Mouse (Mus musculus): ENCODE data around the gene Tekt1.

GRCm38 (mm10) chr11:72393669-72394068, 31.4 kb upstream of the Tekt1 start:
- no peak for TF ChIP-seq NRF1 (IDR thresholded peaks at IDR 0.05; ENCODE audit: low read depth, low read length)
- TF ChIP-seq POLR2A (IDR thresholded peaks at IDR 0.05; ENCODE audit: low read depth, low read length) = no peak
- no peak for TF ChIP-seq USF1 (IDR thresholded peaks at IDR 0.05; ENCODE audit: low read depth, low read length)
- TF ChIP-seq ZNF384 (IDR thresholded peaks at IDR 0.05; ENCODE audit: low read depth, low read length) = no peak
- TF ChIP-seq CTCF (conservative IDR thresholded peaks at IDR 0.05 in 1 of 2, IDR thresholded peaks at IDR 0.05 in 1 of 2; ENCODE audit: low read depth in 2 of 2, low read length in 2 of 2) = no peak
- no peak for TF ChIP-seq EP300 (IDR thresholded peaks at IDR 0.05; ENCODE audit: low read length)
- TF ChIP-seq UBTF (IDR thresholded peaks at IDR 0.05; ENCODE audit: low read depth, low read length) = no peak
- no peak for TF ChIP-seq E2F4 (IDR thresholded peaks at IDR 0.05; ENCODE audit: insufficient replicate concordance, low read depth, low read length)
- no peak for TF ChIP-seq CHD2 (IDR thresholded peaks at IDR 0.05; ENCODE audit: low read length)
- TF ChIP-seq MAX (IDR thresholded peaks at IDR 0.05; ENCODE audit: low read length) = no peak
- no peak for TF ChIP-seq BHLHE40 (IDR thresholded peaks at IDR 0.05; ENCODE audit: low read depth, low read length)

All from CH12.LX (cell line).